Mouse (Mus musculus): ENCODE results near the gene Ap3d1.

The Ap3d1 gene

DNA sequence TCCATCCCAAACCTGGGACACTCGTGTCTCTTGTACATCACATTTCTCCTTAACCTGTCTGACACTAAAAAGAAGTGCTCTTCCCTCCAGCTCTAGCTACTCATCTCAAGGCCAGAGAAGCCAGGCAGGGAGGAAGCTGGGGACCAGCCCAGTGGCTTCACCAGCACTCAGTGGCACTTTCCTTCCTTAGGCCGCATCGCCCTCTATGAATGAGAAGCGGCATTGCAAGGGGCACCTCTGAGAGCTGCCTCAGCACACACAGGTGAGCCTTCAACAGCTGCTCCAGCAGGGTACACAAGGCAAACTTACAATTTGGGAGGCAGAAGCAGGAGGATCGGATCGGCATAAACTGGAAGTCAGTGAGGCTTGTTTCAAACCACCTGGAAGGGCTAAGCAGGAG, 57.9 kb downstream of the Ap3d1 start:
- DNase-seq (ENCODE audit: extremely low spot score) = no peak

DNA sequence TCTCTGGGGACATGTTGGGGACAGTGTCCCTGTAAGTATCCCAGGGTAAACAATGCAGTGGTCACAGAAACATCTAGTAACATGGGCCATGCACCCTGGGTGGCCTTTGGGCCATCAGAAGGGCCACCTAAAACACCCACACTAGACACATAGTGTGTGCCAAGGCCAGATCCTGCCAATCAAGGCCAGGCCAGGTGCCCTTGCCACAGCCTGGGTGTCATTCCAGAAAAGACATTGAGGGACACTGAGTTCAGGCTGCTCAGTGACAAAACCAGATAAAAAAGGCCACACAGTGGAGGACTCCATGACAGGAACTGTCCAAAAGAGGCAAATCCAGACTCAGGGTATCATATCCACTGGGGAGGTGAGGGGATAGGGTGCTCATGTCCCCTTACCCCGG, 58.4 kb downstream of the Ap3d1 start:
- no peak for DNase-seq (ENCODE audit: extremely low spot score)

DNA sequence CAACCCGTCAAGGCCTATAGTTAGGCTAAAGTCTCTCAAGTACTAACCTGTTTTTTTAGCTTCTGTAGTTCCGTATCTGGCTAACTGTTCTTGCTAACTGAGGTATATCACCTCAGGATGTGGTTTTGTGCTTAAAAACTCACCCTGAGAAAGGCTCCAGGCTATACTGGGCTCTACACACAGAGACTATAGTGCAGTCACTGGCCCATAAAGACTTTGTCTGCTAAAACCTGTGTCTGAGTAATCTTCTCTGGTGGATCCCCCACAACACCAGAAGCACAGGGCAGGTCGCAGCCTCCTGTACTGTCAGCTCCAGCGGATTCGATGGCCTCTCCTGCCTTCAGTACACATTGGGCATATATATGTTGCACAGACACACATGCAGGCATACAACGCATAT, 60.1 kb downstream of the Ap3d1 start:
- no peak for DNase-seq (ENCODE audit: extremely low spot score)

DNA sequence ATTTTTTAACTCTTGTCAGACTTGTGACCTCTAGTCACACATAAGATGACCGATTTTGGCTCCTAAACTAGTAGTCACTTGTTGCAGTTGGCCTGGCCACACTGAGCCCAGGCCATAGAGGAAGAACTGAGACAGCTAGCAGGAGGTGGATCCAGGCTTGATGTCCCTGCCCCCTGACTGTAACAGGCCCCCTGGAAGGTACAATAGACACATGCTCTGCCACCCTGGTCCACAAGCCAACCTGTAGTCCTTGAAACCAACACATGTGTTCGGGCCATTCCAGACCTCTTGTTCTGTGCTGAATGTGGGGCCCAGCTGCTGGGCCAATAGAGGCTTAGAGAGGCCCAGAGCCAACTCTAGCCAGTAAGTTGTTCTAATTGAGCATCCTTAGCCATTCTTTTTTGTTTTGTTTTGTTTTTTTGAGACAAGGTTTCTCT, 61.8 kb downstream of the Ap3d1 start:
- no peak for DNase-seq (ENCODE audit: extremely low spot score)

DNA sequence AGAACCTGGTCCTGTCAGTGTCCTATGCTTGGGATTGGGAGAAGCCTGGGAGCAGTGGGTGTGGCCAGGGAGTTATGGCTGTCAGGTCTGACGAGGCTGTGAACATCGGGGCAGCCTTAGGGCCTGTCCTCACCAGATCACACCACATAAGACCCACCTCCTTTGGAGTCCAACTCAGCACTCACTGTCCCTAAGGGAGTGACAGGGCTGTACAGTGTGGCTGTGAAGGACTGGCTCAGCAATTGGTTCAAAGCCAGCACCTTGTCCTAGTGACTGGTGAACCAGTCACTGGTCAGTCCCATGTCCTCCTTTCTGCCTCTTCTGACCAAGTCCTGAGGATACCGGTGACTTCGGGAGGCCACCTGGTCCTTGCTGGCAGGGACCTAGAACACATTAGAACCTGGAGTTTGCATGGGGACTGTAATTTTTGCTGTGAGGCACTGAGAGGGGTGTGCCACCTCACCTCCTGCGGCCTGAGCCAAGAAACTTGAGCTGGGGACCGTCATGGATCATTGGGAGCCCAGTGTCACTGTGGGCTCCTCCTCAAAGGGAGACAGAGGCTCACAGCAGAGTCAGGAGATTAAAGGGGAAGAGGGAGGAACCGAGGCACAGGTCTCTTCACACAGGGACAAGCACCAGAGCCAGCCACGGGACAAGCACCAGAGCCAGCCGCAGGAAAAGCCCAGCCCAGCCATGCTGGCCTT, 62.4 kb downstream of the Ap3d1 start:
- DNase-seq (ENCODE audit: extremely low spot score) = no peak

DNA sequence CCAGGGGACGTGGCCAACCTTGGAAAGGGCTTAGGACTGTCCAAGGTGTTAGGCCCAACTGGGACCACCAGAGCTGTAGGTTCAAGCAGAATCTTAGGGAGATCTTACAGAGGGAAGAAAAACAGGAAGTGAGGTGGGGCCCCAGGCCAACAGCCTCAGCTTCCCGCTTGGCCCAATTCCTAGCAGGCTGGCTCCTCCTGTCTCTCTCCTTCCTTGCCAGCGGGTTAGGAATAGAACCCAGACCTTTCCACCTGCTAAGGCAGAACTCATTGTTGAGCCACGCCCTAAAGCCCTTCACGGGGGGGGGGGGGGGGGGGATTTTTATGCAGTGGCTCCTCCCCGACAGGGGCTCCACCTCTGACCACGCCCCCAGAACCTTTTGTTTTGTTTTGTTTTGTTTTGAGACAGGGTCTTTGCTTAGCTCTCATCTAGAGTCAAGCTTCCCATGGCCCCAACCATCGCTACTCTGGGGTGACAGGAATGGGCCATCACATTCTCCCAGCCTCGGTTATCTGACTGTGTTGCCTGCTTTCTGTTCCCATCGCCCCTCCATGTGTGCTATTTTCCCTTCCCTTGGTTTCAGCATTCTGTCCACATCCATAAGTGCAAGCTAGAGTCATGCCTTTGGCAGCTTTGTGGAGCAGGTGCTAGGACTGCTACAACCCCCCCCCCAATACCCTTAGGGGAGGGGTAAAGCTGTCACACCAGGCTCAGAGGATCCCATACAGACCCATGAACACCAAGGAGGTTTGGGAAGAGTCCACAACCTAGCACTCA, 63.3 kb downstream of the Ap3d1 start:
- DNase-seq (ENCODE audit: extremely low spot score) = no peak

DNA sequence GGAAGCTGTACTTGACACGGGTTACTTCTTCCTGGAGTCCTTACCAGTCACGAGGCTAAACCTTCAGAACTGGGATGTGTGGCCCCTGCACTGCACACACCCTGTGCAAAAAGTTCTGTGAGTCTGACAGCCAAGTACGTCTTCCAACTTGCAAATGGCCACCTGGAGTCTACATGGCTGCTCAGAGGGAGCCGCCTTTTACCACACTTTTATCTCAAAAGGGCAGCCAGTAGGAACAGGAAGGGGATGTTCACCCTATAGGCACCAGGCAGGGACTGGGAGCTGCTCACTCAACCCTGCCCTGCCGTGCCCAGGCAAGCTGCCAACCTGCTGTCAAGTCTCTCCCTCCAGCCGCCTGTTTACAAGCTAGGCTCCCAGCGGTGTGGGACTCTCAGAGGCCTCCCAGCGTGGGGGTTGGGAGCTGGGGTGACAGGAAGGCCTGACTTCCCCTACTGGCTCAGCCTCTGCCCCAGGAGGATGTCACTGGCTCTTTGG, 64.1 kb downstream of the Ap3d1 start, which contains the start of gene Mknk2:
Gene Mknk2, minus strand, starts transcription at position 171 of the 495 bp plus-strand sequence.
- DNase-seq (ENCODE audit: extremely low spot score) = no peak

DNA sequence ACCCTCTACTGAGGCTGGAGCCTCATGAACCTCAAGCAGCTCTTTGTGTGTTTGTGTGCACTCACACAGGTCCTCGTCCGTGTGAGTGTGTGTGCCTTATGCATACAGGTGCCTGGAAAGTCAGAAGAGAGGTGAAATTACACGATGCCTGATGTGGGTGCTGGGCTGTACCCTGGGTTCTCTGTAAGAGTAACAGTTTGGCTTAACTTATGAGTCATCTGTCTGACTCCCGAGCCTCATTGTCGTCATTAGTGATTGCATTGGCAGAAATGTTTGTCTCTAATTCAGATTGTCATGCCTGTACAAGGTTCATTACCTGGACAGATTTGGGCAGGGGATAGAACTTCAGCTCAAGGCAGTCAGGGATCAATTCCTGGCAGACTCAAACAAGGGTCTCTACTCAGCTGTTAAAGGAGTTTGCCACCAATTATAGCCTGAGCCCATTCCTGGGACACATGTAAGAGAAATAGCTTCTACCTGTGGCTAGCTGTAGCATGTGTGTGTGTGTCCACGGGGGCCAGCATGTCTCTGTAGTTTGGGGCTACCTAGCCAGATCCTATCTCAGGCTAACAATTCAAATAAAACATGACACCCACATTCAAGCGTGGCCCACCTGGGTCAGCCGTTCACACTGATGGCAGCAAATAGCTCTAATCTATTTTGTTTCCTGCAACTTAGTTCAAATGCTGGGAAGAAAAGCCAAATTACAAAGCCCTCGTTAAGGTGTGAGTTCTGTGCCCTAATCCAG, 64.8 kb downstream of the Ap3d1 start:
- DNase-seq (ENCODE audit: extremely low spot score) = no peak

DNA sequence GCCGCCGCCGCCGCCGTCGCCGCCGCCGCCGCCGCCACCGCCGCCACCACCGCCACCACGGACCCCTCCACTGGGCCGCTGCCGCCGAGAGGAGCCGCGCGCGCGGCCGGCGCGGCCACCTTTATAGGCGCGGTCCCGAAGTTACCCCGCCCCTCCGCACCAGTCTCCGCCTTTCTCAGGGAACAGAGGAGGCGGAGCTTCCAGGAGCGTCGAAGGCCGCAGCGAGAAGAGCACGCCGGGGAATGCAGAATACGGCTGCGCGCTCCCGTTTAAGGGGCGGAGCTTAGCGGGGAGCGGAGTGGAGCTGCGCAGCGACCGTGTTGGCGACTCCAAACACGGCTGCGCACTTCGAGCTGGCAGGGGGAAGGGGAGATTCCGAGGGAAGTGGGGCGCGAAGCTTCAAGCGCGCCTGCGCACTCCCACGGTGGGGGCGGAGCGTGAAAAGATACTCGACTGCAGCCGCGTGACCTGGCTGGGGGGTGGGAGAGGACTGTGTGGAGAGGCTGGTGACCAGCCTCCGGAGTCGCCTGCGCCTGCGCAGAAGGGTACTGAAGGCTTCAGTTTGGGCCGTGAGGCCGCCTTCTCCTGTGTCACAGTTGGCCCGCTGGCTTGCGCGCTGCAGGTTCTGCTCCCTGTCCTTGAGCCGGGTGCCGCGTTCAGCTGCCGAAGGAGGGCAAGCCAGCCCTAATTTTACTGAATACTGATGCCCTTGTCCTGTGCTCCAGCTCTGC, 65.7 kb downstream of the Ap3d1 start:
- DNase-seq (ENCODE audit: extremely low spot score) = peak; percentile 99

DNA sequence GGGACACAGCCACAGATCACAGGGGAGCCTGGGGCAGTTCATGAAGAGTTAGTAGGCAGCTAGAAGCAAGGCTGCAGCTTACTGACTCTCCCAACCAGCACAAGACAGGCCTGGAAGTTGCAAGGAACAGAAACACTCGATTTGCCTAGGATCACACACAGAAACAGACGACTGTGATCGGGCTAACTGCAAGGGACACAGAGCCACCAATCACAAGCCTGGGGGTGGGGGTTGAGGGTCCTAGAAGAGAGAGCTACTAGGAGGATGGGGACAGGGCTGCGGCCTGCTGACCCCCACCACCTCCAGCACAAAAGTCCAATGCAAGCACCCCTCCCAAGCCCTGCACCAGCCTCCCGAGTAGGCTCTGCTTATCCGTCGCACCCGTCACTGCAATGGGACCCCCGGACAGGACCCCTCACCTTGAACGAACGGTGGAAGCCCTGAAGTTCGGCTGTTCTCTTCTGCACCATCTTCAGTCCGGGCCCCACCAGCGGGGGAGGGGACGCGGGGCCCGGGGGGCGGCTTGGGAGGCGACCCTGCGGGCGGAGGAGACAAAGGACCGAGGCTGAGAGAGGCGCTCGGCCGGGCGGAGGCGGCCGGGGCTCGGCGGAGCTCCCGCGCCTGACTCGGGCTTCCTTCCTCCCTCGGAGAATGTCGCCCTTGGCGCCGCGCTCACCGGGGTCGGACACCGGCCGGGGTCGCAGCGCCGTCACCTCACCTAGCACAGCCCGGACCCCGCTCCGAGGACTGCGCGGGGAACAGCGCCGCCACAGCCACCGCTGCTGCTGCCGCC, 66.5 kb downstream of the Ap3d1 start:
- DNase-seq (ENCODE audit: extremely low spot score) = no peak

DNA sequence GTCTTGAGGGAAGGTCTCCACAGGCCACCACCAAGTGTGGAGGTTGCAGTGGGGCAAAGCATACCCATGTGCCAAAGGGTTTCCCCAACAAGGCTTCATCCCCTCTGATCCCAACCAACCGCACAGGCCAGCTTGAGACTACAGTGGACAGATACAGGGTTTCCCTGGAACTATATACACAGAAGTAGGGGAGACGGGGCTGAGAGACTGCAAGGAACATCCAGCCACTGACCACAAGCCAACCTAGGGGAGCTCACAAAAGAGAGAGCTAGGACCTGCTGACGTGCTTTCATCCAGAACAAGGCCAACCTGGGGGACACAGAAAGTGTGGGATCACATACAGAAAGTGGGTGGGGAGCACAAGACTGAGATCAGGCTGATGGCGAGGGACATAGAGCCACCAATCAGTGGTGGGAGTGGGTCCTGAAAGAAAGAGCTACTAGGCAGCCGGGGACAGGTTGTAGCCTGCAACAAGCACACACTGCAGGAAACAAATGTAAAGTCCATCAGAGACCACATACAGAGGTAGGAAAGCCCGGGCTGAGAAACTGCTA, 67.1 kb downstream of the Ap3d1 start:
- no peak for DNase-seq (ENCODE audit: extremely low spot score)

DNA sequence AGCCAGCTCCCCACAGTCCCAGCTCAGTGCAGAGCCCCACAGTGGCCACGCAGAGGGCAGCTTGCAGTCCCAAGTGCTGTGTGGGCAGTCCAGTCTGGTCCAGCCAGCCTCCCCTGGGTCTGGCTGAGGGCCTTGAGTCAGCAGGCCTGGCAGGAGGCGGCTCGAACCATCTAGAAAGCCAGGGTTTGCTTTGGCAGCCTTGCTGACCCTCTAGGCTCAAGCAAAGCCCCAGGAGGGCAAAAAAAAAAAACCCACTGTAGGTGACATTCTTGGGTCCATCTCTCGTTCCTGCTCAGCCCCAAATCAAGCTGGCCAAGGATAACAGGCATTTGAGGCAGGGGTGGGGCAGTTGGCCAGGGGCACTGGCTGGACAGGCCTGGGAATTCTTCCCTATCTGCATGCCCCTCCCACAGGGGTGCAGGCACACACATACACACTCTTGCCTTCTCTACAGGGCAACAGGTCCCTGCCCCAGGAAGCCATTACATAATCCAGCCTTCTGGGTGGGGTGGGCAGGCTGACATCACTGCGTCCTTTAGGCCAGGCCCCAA, 67.8 kb downstream of the Ap3d1 start:
- DNase-seq (ENCODE audit: extremely low spot score) = no peak

DNA sequence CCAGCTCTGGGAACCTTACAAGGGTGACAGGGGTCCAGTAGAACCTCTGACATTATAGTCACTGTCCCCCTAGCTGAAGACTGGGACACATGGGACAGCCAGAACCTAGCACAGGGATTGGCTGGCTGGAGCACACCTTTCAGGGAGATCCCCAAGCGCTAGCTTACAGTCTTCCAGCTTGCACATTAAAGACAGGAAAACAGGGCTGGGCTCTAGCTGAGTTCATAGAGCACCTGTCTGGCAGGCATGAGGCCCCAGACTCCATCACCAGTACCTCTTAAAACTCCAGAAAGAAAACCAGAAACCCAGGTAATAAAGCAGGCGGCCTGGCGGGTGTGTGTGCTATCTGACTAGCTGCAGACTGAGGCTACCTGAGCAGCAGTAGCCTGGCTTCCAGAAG, 68.4 kb downstream of the Ap3d1 start:
- DNase-seq (ENCODE audit: extremely low spot score) = no peak

DNA sequence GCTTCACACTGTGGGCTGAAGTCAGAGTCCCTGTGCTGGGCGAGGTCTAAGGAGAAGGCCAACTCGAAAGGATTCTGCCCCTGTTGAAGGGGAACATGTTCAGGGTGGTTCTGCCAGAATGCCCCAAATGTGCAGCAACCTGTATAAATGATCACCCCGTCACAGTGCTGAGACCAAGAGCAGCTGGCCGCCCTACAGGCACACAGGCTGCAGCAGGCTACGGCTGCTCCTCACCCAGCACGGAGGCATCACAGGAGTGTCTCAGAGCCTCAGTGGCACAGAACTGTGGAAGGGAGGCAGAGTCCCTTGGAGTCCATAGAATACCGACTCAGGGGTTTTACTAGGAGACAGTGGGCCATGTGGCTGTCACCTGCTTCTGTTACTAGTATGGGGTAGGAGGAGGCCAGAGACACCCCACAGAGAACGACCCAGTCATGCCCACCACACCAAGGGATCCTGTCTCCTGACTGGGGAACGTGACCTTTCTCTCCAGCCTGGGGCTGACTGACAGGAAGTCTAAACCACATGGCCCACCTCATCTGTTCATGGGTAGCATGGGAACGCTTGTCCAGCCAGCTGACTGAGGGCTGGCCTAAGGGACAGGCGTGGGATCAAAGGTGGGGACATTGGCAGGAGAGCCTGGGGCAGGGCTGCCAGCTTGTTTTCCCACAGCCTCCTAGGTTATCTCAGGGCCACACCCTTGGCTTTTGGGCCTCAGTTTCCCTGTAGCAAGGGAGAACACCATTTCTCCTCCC, 70.0 kb downstream of the Ap3d1 start:
- no peak for DNase-seq (ENCODE audit: extremely low spot score)

DNA sequence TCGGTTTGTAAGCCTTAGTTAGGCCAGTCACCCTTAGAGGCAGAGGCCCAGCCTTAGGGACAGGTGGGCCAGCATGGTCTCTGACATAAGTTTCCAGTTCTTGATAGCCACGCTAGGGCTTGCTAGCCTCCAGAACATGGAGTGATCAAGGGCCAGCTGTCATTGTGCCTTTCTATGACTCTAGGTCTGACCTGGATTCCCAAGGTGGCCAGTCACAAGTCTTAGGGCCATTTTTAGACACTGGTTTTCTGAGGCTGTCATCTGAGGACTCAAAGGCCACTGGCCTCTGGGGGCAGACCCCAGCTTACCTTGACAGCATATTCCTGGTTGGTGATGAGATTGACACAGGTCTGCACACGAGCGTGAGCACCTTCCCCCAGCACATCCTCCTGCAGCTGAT, 70.8 kb downstream of the Ap3d1 start:
- no peak for DNase-seq (ENCODE audit: extremely low spot score)

DNA sequence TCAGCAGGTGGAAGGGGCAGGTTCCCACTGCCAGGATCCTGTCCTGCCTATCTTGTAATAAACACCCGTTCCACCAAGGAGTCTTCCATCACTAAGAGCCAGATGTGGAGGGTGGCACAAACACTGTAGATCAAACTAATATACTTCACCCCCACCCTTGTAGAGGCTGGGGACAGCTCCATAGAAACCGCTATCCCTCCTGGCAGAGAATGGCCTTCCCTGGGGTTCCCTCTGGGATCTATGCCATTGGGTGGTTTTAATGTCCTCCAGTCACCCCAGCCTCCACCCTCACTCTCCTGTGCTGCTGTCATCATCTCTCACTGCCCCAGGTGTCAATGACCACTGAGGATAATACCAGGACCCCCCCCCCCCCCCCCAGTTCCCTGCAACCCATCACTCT, 71.5 kb downstream of the Ap3d1 start:
- no peak for DNase-seq (ENCODE audit: extremely low spot score)

DNA sequence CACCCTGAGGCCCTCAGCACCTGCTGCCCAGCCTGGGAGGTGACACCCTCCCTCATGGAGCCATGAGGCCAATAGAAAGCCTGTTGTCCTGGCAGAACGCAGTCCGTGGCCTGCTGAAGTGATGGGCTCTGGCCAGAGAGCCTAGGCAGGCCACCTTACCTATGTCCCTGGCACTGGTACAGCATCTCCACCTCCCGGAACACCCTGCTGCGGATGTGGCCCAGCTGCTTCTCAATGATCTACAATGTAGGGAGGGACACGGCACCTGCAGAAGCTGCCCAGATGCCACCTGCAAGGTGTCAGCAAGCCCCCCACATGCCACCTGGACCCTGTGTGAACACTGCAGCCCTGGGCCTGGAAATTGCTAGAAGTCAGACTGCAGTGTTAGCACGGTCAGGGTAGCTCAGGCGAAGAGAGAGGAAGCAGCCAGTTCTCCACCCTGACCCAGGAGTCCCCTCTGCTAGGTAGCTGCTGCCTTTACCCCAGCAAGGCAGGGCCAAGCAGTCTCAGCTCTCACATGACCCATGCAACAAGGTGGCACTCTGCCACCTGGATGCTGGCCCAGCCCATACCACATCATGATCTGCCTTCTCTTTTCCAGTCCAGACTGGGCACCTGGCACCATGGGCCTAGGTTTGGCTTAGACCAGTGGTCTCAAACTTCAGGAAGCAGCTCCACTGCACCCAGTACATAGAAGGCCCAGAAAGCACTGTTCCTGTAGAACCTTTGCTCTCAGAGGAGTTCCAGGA, 72.2 kb downstream of the Ap3d1 start:
- DNase-seq (ENCODE audit: extremely low spot score) = no peak

DNA sequence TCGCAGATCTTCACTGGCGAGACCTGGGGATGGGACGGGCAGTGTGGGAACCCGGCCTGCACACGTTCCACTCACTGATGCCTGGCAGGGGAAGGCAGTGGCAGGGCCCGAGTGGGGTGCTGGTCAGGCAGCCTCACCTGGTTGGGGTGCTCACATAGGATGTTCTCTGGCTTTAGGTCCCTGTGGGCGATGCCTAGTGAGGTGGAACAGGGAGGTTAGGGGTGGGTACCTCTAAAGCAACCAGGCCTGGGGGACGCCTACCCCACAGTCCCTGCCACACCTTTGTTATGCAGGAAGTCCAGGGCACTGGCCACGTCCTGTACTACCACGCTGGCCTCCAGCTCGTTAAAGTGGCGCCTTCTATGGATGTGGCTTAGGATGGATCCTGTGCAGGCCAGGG, 73.0 kb downstream of the Ap3d1 start:
- no peak for DNase-seq (ENCODE audit: extremely low spot score)

DNA sequence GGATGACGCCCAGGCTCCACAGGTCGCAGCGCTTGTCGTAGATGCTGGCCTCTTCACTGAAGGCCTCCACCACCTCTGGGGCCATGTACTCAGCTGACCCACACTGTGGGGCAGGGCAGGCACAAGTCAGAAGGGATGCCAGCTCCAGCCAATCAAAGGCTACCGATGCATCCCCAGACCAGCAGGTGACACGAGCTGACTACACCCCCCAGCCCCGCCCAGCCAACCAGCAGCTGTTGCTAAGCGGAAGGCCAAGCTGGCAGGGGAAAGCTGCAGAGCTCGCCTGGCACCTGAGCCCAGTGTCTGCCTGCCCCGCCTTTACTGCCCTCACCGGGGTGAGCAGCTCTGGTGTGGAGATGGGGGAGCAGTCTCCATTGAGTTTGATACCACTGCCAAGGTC, 73.5 kb downstream of the Ap3d1 start:
- DNase-seq (ENCODE audit: extremely low spot score) = no peak
